Mouse (Mus musculus): ENCODE measurements around the gene Mdga2.

Mdga2 gene

DNA sequence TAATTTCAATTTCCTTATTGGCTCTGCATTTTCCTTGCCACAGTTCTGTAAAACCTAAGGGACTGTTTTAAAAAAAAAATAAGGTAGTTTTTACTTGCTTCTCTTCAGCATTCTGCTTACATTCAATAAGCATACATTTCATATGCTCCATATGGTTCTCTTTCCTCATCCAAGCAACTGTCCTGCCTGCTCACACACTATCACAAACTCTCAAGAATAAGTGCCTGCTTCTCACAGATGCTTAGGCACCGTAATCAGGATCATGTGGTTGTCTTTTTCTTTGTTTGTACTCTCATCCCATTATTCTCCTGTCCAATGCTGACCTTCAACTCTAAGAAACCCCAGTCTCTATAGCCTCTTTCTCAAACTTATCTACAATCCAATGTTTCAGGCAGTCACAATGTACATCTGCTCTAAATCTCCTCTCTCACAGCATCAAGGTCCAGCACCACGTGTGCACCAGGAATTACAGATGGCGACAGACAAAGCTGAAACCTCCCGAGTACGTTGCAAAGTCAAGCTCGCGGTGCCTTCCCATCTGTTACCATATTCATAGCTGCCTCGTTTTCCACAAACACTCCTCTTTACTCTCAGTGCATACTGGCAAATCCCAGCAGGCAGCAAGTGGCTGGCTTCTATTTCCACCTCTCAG, 177.1 kb downstream of the Mdga2 start:
- DNase-seq, result no peak

GRCm38 (mm10) chr12:67041865-67042264, 180.5 kb downstream of the Mdga2 start:
- DNase-seq, result no peak

DNA sequence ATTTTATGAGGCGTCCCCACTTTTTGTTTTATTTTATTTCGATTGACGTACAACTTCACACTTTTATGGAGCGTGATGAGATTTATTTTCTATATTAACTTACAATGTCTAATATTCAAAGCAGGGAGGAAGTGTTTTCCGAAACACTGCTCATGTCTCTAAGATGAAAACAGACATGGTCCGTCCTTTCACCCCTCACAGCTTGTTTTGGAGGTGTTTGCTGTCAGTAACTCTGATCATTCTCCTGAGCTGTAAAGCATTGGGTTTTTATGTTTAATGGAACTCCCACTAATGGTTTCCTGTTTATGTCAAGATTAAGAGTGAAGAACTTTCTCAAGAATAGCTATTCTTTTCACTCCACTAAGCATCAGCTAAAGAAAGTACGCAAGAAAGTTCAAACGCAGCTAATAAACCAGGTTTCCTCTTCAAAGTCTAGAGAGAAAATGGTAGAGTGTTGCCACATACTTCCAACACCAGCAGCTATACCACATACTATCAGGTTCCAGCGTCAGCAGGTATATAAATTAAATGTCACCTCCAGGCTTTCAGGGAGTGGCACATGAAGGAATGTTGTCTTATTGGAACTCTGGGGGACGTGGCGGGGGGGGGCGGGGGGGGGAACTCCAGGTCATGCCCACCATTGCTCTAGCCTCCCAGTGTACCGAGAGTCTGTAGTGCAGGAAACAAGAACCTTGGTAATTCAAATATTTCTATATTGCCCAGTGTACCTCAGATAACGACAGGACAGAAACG, 186.7 kb downstream of the Mdga2 start:
- no peak for DNase-seq

GRCm38 (mm10) chr12:67017192-67017591, 205.2 kb downstream of the Mdga2 start:
- no peak for DNase-seq

DNA sequence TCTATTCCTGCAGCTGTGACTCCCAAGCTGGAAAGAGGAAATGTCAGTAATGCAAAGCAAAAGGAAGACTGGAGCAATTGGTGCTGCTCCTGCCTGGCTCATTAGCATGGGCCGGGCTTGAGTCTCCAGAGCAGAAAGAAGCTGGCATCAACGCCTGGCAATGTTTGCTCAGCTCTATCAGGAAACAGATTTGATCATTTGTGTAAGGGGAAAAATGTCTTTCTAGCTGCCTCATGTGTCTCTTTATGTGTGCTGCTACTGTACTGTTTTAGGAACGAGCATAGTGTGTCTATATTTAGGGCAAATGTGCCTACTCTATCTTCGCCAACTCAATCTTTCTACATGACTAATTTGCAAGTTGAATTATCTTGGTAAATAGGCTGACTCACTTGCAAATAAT, 211.0 kb downstream of the Mdga2 start:
- DNase-seq, result peak; percentile 22

DNA sequence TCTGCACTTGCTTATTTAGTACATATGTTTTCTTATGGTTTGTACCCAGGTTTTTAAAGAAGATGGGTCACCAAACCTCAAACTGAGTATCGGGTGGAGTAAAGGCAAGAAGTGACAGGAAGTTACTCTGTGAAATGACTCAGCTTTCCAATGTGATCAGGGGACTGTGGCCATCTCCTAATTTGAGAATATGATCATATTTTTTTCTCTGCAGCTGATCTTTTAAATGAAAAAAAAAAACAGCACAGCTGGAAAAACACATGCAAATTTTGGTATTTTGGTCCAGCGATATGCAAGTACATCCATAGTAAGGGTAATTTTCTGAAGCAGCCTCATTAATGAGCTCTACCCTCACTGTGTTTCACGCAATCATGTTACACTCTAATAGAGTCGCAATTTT, 212.0 kb downstream of the Mdga2 start:
- DNase-seq, result no peak

- DNase-seq, result no peak
Observed at GRCm38 (mm10) chr12:67009191-67009590, 213.2 kb downstream of the Mdga2 start.

GRCm38 (mm10) chr12:66954129-66954528, 268.2 kb downstream of the Mdga2 start:
- no peak for DNase-seq

DNA sequence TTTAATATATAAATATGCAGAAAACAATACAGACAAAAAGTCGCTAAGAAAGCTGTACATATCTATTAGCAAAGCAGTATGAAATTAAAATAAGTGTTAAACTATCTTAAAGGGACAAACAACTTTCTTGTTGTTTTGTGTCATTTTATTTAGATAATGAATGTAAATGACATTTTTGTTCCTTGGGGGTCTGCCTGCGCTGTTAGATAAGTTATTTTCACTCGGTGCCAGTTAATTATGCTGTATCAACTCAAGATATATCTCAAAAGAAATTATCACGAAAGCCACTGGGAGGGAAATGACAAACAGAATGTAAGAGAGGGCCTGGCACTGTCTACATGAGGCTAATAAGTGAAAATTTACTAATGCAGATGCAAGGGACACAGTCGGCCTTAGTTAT, 306.6 kb downstream of the Mdga2 start:
- DNase-seq, result no peak

- no peak for DNase-seq
Observed at GRCm38 (mm10) chr12:66899366-66899765, 323.0 kb downstream of the Mdga2 start.

DNA sequence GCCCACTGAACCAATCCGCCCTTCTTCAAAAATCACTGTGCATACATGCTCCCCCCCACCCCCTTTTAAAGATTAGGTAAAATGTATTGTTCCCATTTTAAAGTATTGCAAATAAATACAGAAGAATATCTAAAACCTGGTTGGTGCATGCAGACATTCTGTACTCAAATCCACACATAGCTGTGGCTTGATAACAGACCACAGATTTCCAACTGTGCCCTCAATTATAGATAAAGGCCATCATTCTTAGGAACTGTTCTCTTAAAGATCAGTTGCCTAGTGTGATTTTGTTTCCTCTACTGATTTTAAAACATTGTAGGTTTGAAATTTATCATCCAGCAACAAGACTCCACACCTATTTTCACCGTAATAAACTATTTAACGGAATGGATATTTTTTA, 325.6 kb downstream of the Mdga2 start:
- DNase-seq, result no peak

DNA sequence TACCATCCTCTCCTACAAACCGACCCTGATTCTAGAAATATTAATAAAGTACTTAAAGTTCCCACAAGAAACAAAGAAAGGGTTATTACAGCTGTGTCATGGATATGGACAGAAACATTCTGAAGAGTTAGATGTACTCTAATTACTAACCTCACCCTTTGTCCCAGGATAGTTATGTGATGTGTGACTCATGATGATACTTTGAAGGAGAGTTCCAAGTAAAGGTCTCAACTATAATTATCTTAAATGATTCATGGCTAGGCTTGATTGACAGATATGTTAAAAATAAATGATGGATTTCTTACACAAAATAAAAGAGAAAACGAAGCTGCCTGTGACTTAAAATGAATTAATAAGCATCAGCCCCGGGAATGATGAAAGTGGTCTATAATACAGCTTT, 332.1 kb downstream of the Mdga2 start:
- no peak for DNase-seq

DNA sequence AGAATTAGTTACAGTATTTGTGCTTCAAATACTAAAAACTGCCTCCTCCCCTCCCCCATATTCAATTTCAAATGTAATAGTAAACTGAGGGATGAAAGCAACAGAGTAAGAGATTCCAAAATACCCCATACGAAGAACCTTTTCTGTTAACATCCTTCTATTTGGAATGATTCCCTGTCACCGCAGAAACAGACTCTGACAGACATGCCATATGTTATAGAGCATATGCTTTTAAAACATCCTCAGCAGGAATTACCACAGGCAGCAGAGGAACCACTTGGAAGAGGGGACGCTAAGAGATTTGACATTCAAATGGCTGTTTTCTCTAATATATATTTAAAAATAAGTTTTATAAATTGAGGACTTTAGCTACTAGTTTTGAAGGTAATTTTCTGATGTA, 333.1 kb downstream of the Mdga2 start:
- DNase-seq, result no peak

GRCm38 (mm10) chr12:66888636-66889035, 333.7 kb downstream of the Mdga2 start:
- DNase-seq, result no peak

DNA sequence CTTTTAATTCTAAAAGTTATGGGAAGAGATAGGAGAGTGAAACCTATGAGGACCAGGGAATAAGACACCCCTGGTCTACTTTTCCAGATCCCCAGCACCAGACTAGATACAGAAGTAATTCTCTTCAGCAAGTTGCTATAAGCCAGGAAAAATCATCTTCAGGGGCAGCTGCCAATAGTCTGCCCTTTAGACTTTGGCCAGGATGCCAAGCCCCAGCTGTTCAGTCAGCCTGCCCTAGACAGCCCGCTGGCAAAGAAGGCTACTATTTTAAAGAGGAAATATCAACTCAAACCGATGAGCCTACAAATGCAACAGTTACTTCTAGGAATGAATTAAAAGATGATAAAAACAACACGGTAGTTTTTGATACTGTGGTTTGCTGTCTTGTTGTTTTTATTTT, 356.1 kb downstream of the Mdga2 start:
- DNase-seq, result no peak

DNA sequence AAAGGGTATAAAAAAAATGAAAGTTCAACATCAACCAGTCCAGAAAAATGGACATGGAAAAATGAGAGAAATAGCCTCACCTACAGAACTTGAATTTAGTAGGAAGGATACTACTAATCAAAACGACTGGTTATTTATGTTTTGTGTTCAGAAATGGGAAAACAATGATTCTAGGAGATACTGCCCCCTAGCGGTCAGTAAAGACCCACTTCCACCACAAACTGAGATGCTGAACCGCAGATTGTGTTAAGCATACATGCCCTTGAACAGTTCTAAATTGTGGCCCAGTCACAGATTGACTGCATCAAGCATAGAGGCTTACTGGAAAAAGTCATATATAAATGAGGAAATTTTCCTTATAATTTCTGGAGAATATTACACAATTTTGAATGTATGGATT, 369.2 kb downstream of the Mdga2 start:
- DNase-seq, result no peak

- no peak for DNase-seq
Observed at GRCm38 (mm10) chr12:66840336-66840735, 382.0 kb downstream of the Mdga2 start.

DNA sequence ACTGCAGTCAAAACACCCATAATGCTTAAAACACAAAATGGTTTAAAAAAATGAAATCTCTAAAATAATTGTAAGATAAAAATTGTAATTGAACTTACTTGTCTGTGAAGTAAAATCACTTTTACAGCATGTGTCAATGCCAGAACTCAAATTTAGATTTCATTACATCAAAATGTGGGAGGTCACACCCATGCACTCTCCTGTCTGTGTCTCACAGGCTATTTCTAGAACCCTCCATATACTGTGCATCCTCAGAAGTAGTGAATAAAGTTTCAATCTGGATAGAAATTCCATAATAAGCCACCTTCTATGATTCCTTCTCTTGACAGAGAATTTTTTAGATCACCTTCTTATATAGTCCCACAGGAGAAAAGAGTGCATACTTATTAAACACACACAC, 466.7 kb downstream of the Mdga2 start:
- no peak for DNase-seq

DNA sequence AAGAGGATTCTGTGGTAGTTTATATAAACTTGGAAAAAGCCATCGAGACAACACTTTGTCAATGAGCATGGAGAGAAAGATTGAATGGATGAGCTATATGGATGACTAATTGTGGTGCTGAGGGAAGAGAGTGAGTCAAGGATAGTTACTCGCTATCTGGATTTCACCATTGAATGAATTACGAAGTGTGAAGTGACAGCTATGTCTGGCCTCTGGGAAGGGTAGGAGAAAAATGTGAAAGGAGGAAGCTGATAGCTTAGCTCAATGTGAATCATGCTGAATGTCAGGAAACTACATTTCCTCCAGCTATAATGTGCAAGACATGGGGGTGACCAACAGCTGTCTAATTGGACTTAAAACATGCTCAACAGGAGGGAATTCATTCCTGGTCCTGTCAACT, 487.8 kb downstream of the Mdga2 start:
- DNase-seq, result no peak

DNA sequence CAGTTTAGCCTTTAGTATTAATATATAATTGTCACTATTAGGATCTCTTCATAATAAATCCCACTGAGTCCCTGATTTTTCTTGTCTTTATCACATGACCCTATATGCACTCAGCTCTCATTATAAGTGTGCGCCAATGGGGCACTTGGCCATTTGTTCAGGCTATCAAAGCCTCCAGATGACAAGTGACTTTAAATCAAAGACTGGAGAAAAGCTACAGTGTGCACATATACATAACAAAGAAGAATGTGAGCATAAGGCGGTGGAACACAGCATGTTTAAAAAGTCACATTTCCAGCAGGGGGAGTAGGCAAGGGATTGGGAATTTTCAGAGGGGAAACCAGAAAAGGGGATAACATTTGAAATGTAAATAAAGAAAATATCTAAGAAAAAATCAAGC, 497.9 kb downstream of the Mdga2 start:
- no peak for DNase-seq

- DNase-seq, result no peak
Observed at GRCm38 (mm10) chr12:66708334-66708733, 514.0 kb downstream of the Mdga2 start.

GRCm38 (mm10) chr12:66707431-66707830, 514.9 kb downstream of the Mdga2 start:
- DNase-seq, result no peak

- no peak for DNase-seq
Observed at GRCm38 (mm10) chr12:66705015-66705414, 517.3 kb downstream of the Mdga2 start.

DNA sequence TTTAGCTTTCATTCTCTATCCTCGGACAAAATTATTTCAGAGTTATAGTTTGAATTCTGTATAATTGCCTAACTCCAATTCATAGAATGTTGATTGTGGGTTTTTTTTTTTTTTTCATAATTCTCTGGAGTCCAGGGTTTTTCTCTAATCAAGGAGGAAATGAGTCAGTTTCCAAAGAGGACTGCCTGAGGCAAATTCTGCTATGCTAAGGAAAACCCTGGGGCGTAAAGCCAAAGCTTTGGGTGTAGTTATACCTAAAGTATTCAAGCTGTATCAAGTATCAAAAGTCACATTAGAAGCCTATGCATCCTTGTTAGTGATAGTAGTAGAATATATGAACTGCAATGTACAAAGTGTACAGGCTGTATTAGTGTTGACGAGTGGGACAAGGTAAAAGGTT, 519.6 kb downstream of the Mdga2 start:
- DNase-seq, result no peak

DNA sequence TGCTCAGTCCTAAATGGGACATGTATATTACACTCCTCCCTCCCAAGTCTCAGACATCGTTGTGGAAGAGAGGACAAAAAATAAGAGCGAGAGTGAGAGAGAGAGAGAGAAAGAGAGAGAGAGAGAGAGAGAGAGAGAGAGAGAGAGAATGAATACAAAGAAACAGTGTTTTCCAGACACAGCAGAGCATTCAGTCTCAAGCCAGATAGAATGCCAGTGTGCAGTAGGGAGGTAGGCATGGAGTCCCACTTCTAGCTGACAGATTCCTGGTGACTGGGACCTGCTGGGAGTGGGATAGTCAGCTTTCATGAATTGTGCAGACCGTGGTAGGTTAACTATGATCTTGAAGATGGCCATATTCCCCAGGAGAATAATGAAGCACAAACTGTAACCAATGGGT, 542.8 kb downstream of the Mdga2 start:
- no peak for DNase-seq
